Mouse (Mus musculus) liver, adult 2 months (tissue): ENCODE data around the gene Chd9. TPM values are rescaled to one million over a fixed set of nuclear protein-coding genes. Genes with fewer than 3 reads are reported as not detected.
A peak's percentile ranks its signal among the peaks of the same experiment; 100 is the strongest.

ENCODE experiments used
- DNase-seq: peaks from one replicate; pipeline ENCODE4 v3.0.0-alpha.2; 2011; ENCODE audit warnings: low read depth, low spot score; ENCODE audit errors: extremely low read depth
- H3K27ac ChIP-seq: fragments of 200-500 bp; replicated peaks from 2 replicates; pipeline ENCODE4 v1.5.1; 2012; ENCODE audit warnings: low read depth, mild to moderate bottlenecking, control low read depth, inconsistent platforms, low read length; ENCODE audit not compliant: insufficient read depth
- H3K27me3 ChIP-seq: fragments of 200-500 bp; 2 replicates; pipeline ENCODE4 v1.6.1; 2012; ENCODE audit warnings: mild to moderate bottlenecking, moderate library complexity, low read length, inconsistent platforms; ENCODE audit not compliant: control insufficient read depth, insufficient read depth
- H3K36me3 ChIP-seq: fragments of 200-500 bp; 2 replicates; pipeline ENCODE4 v1.6.1; 2012; ENCODE audit warnings: low read length, inconsistent platforms; ENCODE audit not compliant: control insufficient read depth, insufficient read depth
- H3K4me1 ChIP-seq: fragments of 200-500 bp; 2 replicates; pipeline ENCODE4 v1.6.1; 2011; ENCODE audit warnings: low read length; ENCODE audit not compliant: control insufficient read depth, insufficient read depth
- H3K4me3 ChIP-seq: fragments of 200-500 bp; 2 replicates; pipeline ENCODE4 v1.5.1; 2011; ENCODE audit warnings: low read depth, mild to moderate bottlenecking, control low read depth, low read length, moderate library complexity; ENCODE audit not compliant: insufficient read depth
- H3K79me2 ChIP-seq: fragments of 200-500 bp; 2 replicates; pipeline ENCODE4 v1.6.1; 2012; ENCODE audit warnings: inconsistent platforms, mild to moderate bottlenecking, low read length, moderate library complexity; ENCODE audit not compliant: control insufficient read depth, insufficient read depth
- H3K9ac ChIP-seq: fragments of 200-500 bp; 2 replicates; pipeline ENCODE4 v1.6.1; 2012; ENCODE audit warnings: low read depth, mild to moderate bottlenecking, control low read depth, inconsistent platforms, low read length
- CTCF ChIP-seq: fragments of 200-500 bp; IDR thresholded peaks from 2 replicates; pipeline ENCODE4 v1.5.1; 2011; ENCODE audit warnings: low read depth, low read length, control low read depth
- POLR2A ChIP-seq: fragments of 200-500 bp; IDR thresholded peaks from 2 replicates; pipeline ENCODE4 v1.6.1; 2011; ENCODE audit warnings: low read length, control low read depth; ENCODE audit not compliant: insufficient read depth; ENCODE audit errors: extremely low read depth
- WGBS: fragments of 180-500 bp; shearing (Covaris S2); methylation state at CpG from one replicate; pipeline ENCODE4 v1.1.7; 2018; 5-methylcytosine and 5-hydroxymethylcytosine counted together
- polyA plus RNA-seq: library from polyadenylated mRNA; depleted of rRNA; stranded (reverse); fragments of >200 nt; gene quantifications from 2 replicates; pipeline ENCODE4 v1.2.3, GENCODE M21; 2012
- total RNA-seq: library from RNA; depleted of rRNA; stranded (reverse); fragments of >200 nt; gene quantifications from 2 replicates; pipeline ENCODE4 v1.2.3, GENCODE M21; 2014

Chd9 gene
- total and polyA plus RNA-seq, 2 experiments, result 63.2 to 88.2 TPM

GRCm38 (mm10) chr8:90968307-90968706 lies 140.2 kb downstream of the Chd9 start:
- Histone ChIP-seq H3K9ac (no peak overlapping the region), H3K4me3 (no peak overlapping the region), H3K4me1 (no peaks in the 10 kb centered on the region), H3K79me2 (peaks cover 7% of the 10 kb centered on the region; the same call in 1 of the 2 replicates), H3K27me3 (no peaks in the 10 kb centered on the region), H3K36me3 (peaks cover 3% of the 10 kb centered on the region; the same call in 1 of the 2 replicates), H3K27ac (no peak overlapping the region)
- DNase-seq, result no peak
- TF ChIP-seq CTCF (no peak), POLR2A (no peak)
- 94% methylated on average over 4 of the region's 4 CpGs for WGBS

GRCm38 (mm10) chr8:90976960-90977371 lies 148.8 kb downstream of the Chd9 start:
- no peak overlapping the region for H3K27ac ChIP-seq
- H3K27me3 ChIP-seq, result no peaks in the 10 kb centered on the region
- WGBS, result 74% methylated on average over 8 of the region's 8 CpGs
- no peaks in the 10 kb centered on the region for H3K4me1 ChIP-seq
- TF ChIP-seq POLR2A (no peak), CTCF (no peak)
- H3K9ac ChIP-seq, result no peak overlapping the region
- no peak overlapping the region for H3K4me3 ChIP-seq
- peak; percentile 18 for DNase-seq
- H3K79me2 ChIP-seq, result no peaks in the 10 kb centered on the region
- H3K36me3 ChIP-seq, result peaks cover 51% of the 10 kb centered on the region

GRCm38 (mm10) chr8:90978720-90979119 lies 150.6 kb downstream of the Chd9 start:
- no peak for DNase-seq
- H3K79me2 ChIP-seq, result no peaks in the 10 kb centered on the region
- H3K27ac ChIP-seq, result no peak overlapping the region
- H3K36me3 ChIP-seq, result peaks cover 61% of the 10 kb centered on the region
- H3K9ac ChIP-seq, result no peak overlapping the region
- WGBS, result 92% methylated on average over 3 of the region's 3 CpGs
- H3K4me3 ChIP-seq, result no peak overlapping the region
- no peaks in the 10 kb centered on the region for H3K27me3 ChIP-seq
- H3K4me1 ChIP-seq, result no peaks in the 10 kb centered on the region
- TF ChIP-seq POLR2A (no peak), CTCF (no peak)

GRCm38 (mm10) chr8:90979295-90979694 lies 151.1 kb downstream of the Chd9 start:
- H3K36me3 ChIP-seq, result peaks cover 65% of the 10 kb centered on the region
- no peaks in the 10 kb centered on the region for H3K79me2 ChIP-seq
- TF ChIP-seq POLR2A (no peak), CTCF (no peak)
- no peak overlapping the region for H3K9ac ChIP-seq
- DNase-seq, result no peak
- no peak overlapping the region for H3K27ac ChIP-seq
- no peaks in the 10 kb centered on the region for H3K27me3 ChIP-seq
- no peaks in the 10 kb centered on the region for H3K4me1 ChIP-seq
- 96% methylated on average over 5 of the region's 5 CpGs for WGBS
- no peak overlapping the region for H3K4me3 ChIP-seq

- no peak overlapping the region for H3K4me3 ChIP-seq
- H3K4me1 ChIP-seq, result no peaks in the 10 kb centered on the region
- WGBS, result 94% methylated on average over 3 of the region's 3 CpGs
- no peaks in the 10 kb centered on the region for H3K27me3 ChIP-seq
- no peak for DNase-seq
- H3K36me3 ChIP-seq, result peaks cover 60% of the 10 kb centered on the region
- H3K27ac ChIP-seq, result no peak overlapping the region
- H3K79me2 ChIP-seq, result no peaks in the 10 kb centered on the region
- H3K9ac ChIP-seq, result no peak overlapping the region
- TF ChIP-seq POLR2A (no peak), CTCF (no peak)
These were observed 153.9 kb downstream of the Chd9 start for GRCm38 (mm10) chr8:90982087-90982486.

- no peak overlapping the region for H3K4me3 ChIP-seq
- H3K36me3 ChIP-seq, result peaks cover 75% of the 10 kb centered on the region
- H3K27me3 ChIP-seq, result no peaks in the 10 kb centered on the region
- no peaks in the 10 kb centered on the region for H3K4me1 ChIP-seq
- H3K27ac ChIP-seq, result no peak overlapping the region
- TF ChIP-seq CTCF (peak; percentile 62), POLR2A (no peak)
- H3K79me2 ChIP-seq, result no peaks in the 10 kb centered on the region
- WGBS, result 2% methylated on average over 2 of the region's 2 CpGs
- peak; percentile 43 for DNase-seq
- no peak overlapping the region for H3K9ac ChIP-seq
These were observed 191.6 kb downstream of the Chd9 start for GRCm38 (mm10) chr8:91019726-91020125.
